Mouse (Mus musculus): ENCODE measurements around the gene Ctdsp1. TPM values are rescaled to one million over a fixed set of nuclear protein-coding genes. Genes with fewer than 3 reads are reported as not detected.
"Not testable (repeated sequence)": the region's sequence is repeated elsewhere in the genome, so short reads cannot be mapped to it uniquely, and the experiment has no call there.

The Ctdsp1 gene
- polyA plus RNA-seq, 1 experiment from 2014 or later, result 86.0 TPM

DNA sequence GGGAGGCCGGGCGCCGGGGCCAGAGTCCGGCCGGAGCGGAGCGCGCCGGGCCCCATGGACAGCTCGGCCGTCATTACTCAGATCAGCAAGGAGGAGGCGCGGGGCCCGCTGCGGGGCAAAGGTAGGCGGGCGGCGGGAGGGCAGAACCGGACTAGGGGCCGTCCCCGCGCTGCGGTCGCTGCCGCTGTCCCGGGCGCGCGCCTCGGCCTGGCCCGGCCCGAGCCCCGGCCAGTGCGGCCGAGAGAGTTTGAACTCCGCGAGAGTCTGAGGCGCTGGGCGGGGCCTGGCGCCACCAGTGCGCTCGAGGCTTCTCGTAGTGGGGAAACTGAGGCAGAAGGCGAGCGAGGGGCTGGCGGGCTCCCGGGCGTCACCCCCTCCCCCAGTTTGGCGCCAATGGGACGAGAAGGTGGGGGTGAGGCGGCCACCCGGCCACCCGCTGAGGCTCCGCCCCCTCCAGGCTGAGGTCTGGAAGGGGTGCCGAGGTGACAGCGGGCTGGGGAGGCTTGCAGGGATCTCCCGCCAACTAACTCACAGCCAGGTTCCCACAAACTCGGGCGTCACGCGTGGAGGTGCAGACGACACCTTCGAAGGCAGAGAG, 634 bp downstream of the Ctdsp1 start:
- Histone ChIP-seq H3K27me3 (ENCODE audit: control insufficient read depth, insufficient read depth, low read length) (no peaks in the 10 kb centered on the region), H3K4me2 (replicated peaks; ENCODE audit: low read depth, low read length) (peak overlapping the region; percentile 99), H3K27ac (ENCODE audit: low read depth, low read length) (peak overlapping the region; percentile 99), H3K4me3 (ENCODE audit: low read length) (peak overlapping the region; percentile 94), H3K9ac (ENCODE audit: low read depth, low read length) (peak overlapping the region; percentile 99), H3K36me3 (ENCODE audit: control insufficient read depth, insufficient read depth, low read length) (peaks cover 21% of the 10 kb centered on the region), H3K9me3 (ENCODE audit: control insufficient read depth, low read length) (no peaks in the 10 kb centered on the region), H3K4me1 (ENCODE audit: control insufficient read depth, insufficient read depth, low read length) (peaks cover 27% of the 10 kb centered on the region)
- ATAC-seq (ENCODE audit: low FRiP score, low TSS enrichment), result peak; percentile 30
- 0% methylated on average over 33 of the region's 63 CpGs for WGBS

- 3% methylated on average over 16 of the region's 16 CpGs for WGBS
- Histone ChIP-seq H3K4me3 (ENCODE audit: low read length) (peak overlapping the region; percentile 94), H3K9ac (ENCODE audit: low read depth, low read length) (peak overlapping the region; percentile 99), H3K36me3 (ENCODE audit: control insufficient read depth, insufficient read depth, low read length) (peaks cover 21% of the 10 kb centered on the region), H3K4me1 (ENCODE audit: control insufficient read depth, insufficient read depth, low read length) (peaks cover 27% of the 10 kb centered on the region), H3K27me3 (ENCODE audit: control insufficient read depth, insufficient read depth, low read length) (no peaks in the 10 kb centered on the region), H3K27ac (ENCODE audit: low read depth, low read length) (peak overlapping the region; percentile 99), H3K9me3 (ENCODE audit: control insufficient read depth, low read length) (no peaks in the 10 kb centered on the region), H3K4me2 (replicated peaks; ENCODE audit: low read depth, low read length) (peak overlapping the region; percentile 99)
- ATAC-seq (ENCODE audit: low FRiP score, low TSS enrichment), result peak; percentile 21
Observed at GRCm38 (mm10) chr1:74392446-74392994, 1.2 kb downstream of the Ctdsp1 start.

DNA sequence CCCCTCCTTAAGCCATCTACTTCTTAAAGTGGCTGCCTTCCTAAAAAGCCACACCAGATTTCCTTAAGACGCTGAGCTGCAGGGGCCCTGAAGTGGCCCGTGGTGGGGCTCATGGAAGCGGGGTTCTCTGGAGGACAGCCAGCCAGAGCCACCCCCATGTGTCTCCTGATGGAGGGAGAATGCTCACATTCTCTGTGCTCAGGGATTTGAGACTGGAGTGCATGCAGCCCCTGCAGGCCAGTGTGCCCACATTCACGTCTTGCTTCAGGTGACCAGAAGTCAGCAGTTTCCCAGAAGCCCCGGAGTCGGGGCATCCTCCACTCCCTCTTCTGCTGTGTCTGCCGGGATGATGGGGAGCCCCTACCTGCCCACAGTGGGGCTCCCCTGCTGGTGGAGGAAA, 1.7 kb downstream of the Ctdsp1 start:
- Histone ChIP-seq H3K4me3 (ENCODE audit: low read length) (peak overlapping the region; percentile 94), H3K9ac (ENCODE audit: low read depth, low read length) (peak overlapping the region; percentile 99), H3K27me3 (ENCODE audit: control insufficient read depth, insufficient read depth, low read length) (no peaks in the 10 kb centered on the region), H3K9me3 (ENCODE audit: control insufficient read depth, low read length) (no peaks in the 10 kb centered on the region), H3K27ac (ENCODE audit: low read depth, low read length) (peak overlapping the region; percentile 65; the same call in 1 of the 2 replicates), H3K4me2 (replicated peaks; ENCODE audit: low read depth, low read length) (peak overlapping the region; percentile 99), H3K4me1 (ENCODE audit: control insufficient read depth, insufficient read depth, low read length) (peaks cover 27% of the 10 kb centered on the region), H3K36me3 (ENCODE audit: control insufficient read depth, insufficient read depth, low read length) (peaks cover 21% of the 10 kb centered on the region)
- no peak for ATAC-seq (ENCODE audit: low FRiP score, low TSS enrichment)
- WGBS, result 50% methylated on average over 7 of the region's 7 CpGs

DNA sequence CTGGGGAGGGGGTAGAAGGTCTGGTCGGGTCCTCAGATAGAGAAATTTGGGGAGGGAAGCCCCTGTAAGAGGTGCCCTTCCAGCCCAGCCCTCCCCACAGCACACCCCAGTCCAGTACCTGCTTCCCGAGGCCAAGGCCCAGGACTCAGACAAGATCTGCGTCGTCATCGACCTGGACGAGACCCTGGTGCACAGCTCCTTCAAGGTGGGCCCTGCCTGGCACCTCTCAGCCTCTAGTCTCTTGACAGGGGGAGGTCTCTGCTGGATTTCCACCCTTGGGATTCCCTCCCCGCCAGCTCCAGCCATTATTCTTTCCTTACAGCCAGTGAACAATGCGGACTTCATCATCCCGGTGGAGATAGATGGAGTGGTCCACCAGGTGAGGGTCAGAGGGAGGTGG, 2.4 kb downstream of the Ctdsp1 start:
- Histone ChIP-seq H3K36me3 (ENCODE audit: control insufficient read depth, insufficient read depth, low read length) (peaks cover 21% of the 10 kb centered on the region), H3K27ac (ENCODE audit: low read depth, low read length) (no peak overlapping the region), H3K27me3 (ENCODE audit: control insufficient read depth, insufficient read depth, low read length) (no peaks in the 10 kb centered on the region), H3K9me3 (ENCODE audit: control insufficient read depth, low read length) (no peaks in the 10 kb centered on the region), H3K4me1 (ENCODE audit: control insufficient read depth, insufficient read depth, low read length) (peaks cover 27% of the 10 kb centered on the region), H3K4me2 (replicated peaks; ENCODE audit: low read depth, low read length) (no peak overlapping the region), H3K9ac (ENCODE audit: low read depth, low read length) (0 out of 2 replicates have a peak overlapping the region, but pooled peaks have one; percentile 99), H3K4me3 (ENCODE audit: low read length) (0 out of 2 replicates have a peak overlapping the region, but pooled peaks have one; percentile 94)
- WGBS, result 84% methylated on average over 9 of the region's 9 CpGs
- ATAC-seq (ENCODE audit: low FRiP score, low TSS enrichment), result no peak

GRCm38 (mm10) chr1:74394311-74394710, 3.0 kb downstream of the Ctdsp1 start:
- no peak for ATAC-seq (ENCODE audit: low FRiP score, low TSS enrichment)
- Histone ChIP-seq H3K27me3 (ENCODE audit: control insufficient read depth, insufficient read depth, low read length) (no peaks in the 10 kb centered on the region), H3K9ac (ENCODE audit: low read depth, low read length) (no peak overlapping the region), H3K4me2 (replicated peaks; ENCODE audit: low read depth, low read length) (no peak overlapping the region), H3K27ac (ENCODE audit: low read depth, low read length) (no peak overlapping the region), H3K4me1 (ENCODE audit: control insufficient read depth, insufficient read depth, low read length) (peaks cover 27% of the 10 kb centered on the region), H3K36me3 (ENCODE audit: control insufficient read depth, insufficient read depth, low read length) (peaks cover 21% of the 10 kb centered on the region), H3K4me3 (ENCODE audit: low read length) (no peak overlapping the region), H3K9me3 (ENCODE audit: control insufficient read depth, low read length) (no peaks in the 10 kb centered on the region)
- WGBS, result 91% methylated on average over 9 of the region's 9 CpGs

GRCm38 (mm10) chr1:74394858-74395257, 3.5 kb downstream of the Ctdsp1 start:
- no peak overlapping the region for H3K4me2 ChIP-seq (replicated peaks; ENCODE audit: low read depth, low read length)
- H3K9me3 ChIP-seq (ENCODE audit: control insufficient read depth, low read length), result no peaks in the 10 kb centered on the region
- H3K4me1 ChIP-seq (ENCODE audit: control insufficient read depth, insufficient read depth, low read length), result peaks cover 24% of the 10 kb centered on the region
- no peak overlapping the region for H3K4me3 ChIP-seq (ENCODE audit: low read length)
- no peaks in the 10 kb centered on the region for H3K27me3 ChIP-seq (ENCODE audit: control insufficient read depth, insufficient read depth, low read length)
- no peak for ATAC-seq (ENCODE audit: low FRiP score, low TSS enrichment)
- H3K9ac ChIP-seq (ENCODE audit: low read depth, low read length), result no peak overlapping the region
- no peak overlapping the region for H3K27ac ChIP-seq (ENCODE audit: low read depth, low read length)
- WGBS, result 93% methylated on average over 15 of the region's 15 CpGs
- H3K36me3 ChIP-seq (ENCODE audit: control insufficient read depth, insufficient read depth, low read length), result peaks cover 21% of the 10 kb centered on the region

DNA sequence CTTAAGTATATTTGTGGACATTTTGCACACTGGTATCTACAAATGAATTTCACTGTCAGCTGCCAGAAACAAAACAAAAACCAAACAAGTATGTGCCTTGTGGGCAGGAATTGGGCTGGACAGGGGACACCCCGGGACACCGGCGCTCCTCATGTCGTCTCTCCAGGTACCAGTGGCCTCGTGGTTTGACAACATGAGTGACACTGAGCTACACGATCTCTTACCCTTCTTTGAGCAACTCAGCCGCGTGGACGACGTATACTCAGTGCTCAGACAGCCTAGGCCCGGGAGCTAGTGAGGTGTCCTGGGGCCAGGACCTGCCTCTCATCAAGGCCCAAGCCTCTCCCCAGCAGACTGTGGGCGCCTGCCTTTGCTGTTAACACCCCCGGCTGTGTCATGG, 4.0 kb downstream of the Ctdsp1 start:
- no peak overlapping the region for H3K27ac ChIP-seq (ENCODE audit: low read depth, low read length)
- no peak overlapping the region for H3K4me3 ChIP-seq (ENCODE audit: low read length)
- ATAC-seq (ENCODE audit: low FRiP score, low TSS enrichment), result no peak
- H3K4me2 ChIP-seq (replicated peaks; ENCODE audit: low read depth, low read length), result no peak overlapping the region
- no peak overlapping the region for H3K9ac ChIP-seq (ENCODE audit: low read depth, low read length)
- WGBS, result 90% methylated on average over 12 of the region's 13 CpGs
- no peaks in the 10 kb centered on the region for H3K9me3 ChIP-seq (ENCODE audit: control insufficient read depth, low read length)
- H3K27me3 ChIP-seq (ENCODE audit: control insufficient read depth, insufficient read depth, low read length), result no peaks in the 10 kb centered on the region
- peaks cover 20% of the 10 kb centered on the region for H3K4me1 ChIP-seq (ENCODE audit: control insufficient read depth, insufficient read depth, low read length)
- H3K36me3 ChIP-seq (ENCODE audit: control insufficient read depth, insufficient read depth, low read length), result peaks cover 21% of the 10 kb centered on the region

DNA sequence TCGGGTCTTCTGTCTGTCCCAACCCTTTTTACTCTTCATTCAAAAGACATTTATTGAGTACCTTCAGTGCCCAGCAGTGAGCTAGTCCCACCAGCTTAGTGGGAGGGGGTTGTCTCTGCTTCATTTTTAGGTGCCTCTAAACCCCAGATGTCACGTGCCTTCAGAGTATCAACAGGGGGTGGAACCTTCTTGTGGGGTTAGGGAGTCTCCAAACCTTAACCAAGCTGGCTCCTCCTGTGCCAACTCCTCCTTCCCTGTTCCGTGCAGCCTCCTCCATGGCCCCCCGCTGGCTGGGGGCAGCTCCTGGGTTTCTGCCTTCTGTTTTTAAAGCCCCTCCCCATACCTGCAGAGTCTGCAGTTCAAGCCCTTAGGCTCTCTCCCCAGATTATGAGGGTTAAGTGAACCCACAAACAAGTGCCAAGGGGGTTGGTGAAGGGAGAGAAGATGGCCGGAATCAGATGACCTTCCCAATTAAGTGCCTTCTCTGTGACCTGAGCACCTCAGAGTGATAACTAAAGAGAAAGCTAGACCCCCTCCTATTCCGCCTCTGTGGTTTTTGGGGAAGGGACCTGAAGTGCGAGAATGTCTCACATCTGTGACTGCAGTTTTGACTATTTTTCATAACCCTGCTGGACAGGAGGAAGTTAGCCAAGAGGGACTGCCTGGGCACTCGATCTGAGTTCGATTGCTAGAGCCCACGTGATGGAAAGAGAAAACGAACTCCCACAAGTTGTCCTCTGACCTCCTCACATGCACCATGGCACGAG, 5.3 kb downstream of the Ctdsp1 start:
- peak overlapping the region; percentile 75 for H3K4me2 ChIP-seq (replicated peaks; ENCODE audit: low read depth, low read length)
- H3K9ac ChIP-seq (ENCODE audit: low read depth, low read length); H3K9me3 ChIP-seq (ENCODE audit: control insufficient read depth, low read length); H3K27me3 ChIP-seq (ENCODE audit: control insufficient read depth, insufficient read depth, low read length); ATAC-seq (ENCODE audit: low FRiP score, low TSS enrichment): not testable (repeated sequence)
- peaks cover 13% of the 10 kb centered on the region for H3K4me1 ChIP-seq (ENCODE audit: control insufficient read depth, insufficient read depth, low read length)
- H3K36me3 ChIP-seq (ENCODE audit: control insufficient read depth, insufficient read depth, low read length), result peaks cover 21% of the 10 kb centered on the region
- peak overlapping the region; percentile 97; the same call in 1 of the 2 replicates for H3K27ac ChIP-seq (ENCODE audit: low read depth, low read length)
- peak overlapping the region; percentile 42 for H3K4me3 ChIP-seq (ENCODE audit: low read length)
- 8% methylated on average over 12 of the region's 12 CpGs for WGBS

Data from kidney, embryonic 14.5 days (tissue).